Mouse (Mus musculus) bone marrow macrophage, adult 2 months (primary cell): Measurements from ENCODE around the gene Bicral. TPM values are rescaled to one million over a fixed set of nuclear protein-coding genes. Genes with fewer than 3 reads are reported as not detected.
A peak's percentile ranks its signal among the peaks of the same experiment; 100 is the strongest.
"Not testable (repeated sequence)": the region's sequence is repeated elsewhere in the genome, so short reads cannot be mapped to it uniquely, and the experiment has no call there.

Experiments
- H3K27ac ChIP-seq: 2 replicates; pipeline ENCODE4 v1.5.1; 2012; ENCODE audit warnings: low read depth, low read length; ENCODE audit not compliant: insufficient read depth
- H3K4me1 ChIP-seq: 2 replicates; pipeline ENCODE4 v1.6.1; 2012; ENCODE audit warnings: low read length; ENCODE audit not compliant: control insufficient read depth, insufficient read depth
- H3K4me3 ChIP-seq: 2 replicates; pipeline ENCODE4 v1.5.1; 2012; ENCODE audit warnings: mild to moderate bottlenecking, low read length, moderate library complexity; ENCODE audit not compliant: insufficient read depth
- CTCF ChIP-seq: IDR thresholded peaks from 2 replicates; pipeline ENCODE4 v1.5.1; 2012; ENCODE audit warnings: low read depth, mild to moderate bottlenecking, low read length, moderate library complexity
- POLR2A ChIP-seq: IDR thresholded peaks from 2 replicates; pipeline ENCODE4 v1.6.1; 2012; ENCODE audit warnings: mild to moderate bottlenecking, low read depth, low read length, borderline replicate concordance
- polyA plus RNA-seq: library from polyadenylated mRNA; stranded (reverse); fragments of >200 nt; gene quantifications from 2 replicates; pipeline ENCODE4 v1.2.4, GENCODE M21; 2012; ENCODE audit not compliant: missing spikeins, insufficient read depth, insufficient read length

Bicral gene
- polyA plus RNA-seq, 1 experiment: 11.3 TPM

- TF ChIP-seq POLR2A (no peak), CTCF (no peak)
- H3K4me1 ChIP-seq: no peaks in the 10 kb centered on the region
- no peak overlapping the region for H3K27ac ChIP-seq
- no peak overlapping the region for H3K4me3 ChIP-seq
Measured at GRCm38 (mm10) chr17:46809131-46809830, 49.0 kb downstream of the Bicral start.

DNA sequence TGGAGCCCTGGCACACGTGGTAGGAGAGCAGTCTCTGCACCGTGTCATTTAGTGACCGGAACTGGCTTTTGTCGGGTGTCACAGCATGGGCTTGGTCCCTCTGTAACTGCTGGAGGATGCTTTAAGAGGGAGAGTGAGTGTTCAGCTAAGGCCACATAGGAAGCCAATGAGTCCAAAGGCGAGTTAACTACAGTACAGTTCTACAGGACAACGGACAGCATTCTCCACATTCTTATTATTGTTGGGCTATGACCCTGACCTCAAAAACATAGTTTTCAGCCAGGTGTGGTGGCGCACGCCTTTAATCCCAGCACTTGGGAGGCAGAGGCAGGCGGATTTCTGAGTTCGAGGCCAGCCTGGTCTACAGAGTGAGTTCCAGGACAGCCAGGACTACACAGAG lies 49.9 kb downstream of the Bicral start:
- TF ChIP-seq CTCF (no peak), POLR2A (no peak)
- Histone ChIP-seq H3K4me1 (no peaks in the 10 kb centered on the region), H3K27ac (no peak overlapping the region), H3K4me3 (no peak overlapping the region)

DNA sequence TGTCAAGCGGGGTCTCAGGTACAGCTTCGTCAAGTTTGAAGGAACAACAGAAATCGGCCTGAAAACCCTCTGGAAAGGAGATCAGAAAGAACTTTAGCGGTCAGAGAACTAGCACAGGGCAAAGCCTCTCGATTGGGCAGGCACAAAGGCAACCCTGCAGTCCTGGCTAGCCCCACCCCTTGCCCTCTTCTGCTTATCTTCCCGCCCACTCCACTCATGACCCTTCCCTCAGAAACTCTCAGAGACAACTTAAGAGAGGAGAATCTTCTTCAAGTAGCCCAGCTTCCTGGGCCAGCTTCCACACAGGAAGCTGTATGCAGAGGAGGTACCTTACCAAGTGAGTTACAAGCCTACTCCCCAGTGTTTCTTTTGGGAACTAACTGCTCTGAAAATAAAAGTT lies 56.5 kb downstream of the Bicral start:
- H3K4me1 ChIP-seq: peaks cover 28% of the 10 kb centered on the region
- no peak overlapping the region for H3K27ac ChIP-seq
- TF ChIP-seq POLR2A (no peak), CTCF (no peak)
- H3K4me3 ChIP-seq: no peak overlapping the region

DNA sequence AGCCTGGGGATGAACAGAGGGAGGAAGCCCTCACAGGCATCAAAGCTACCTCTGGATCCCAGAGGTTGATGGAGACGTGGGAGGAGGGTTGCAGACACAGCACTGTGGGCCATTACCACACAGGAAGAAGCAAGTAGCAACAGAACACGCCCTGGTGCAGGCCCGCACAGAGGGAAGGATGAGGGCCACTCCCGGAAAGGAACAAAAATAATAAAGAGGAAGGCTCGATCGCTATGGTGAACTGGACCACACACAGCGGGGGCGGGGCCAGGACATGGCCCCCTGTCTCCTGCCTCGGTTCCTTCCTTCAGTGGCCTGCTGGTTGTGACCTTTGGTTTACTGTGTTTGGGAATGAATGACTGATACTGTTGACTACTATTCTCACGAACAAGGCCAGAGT lies 58.6 kb downstream of the Bicral start:
- H3K4me3 ChIP-seq: no peak overlapping the region
- peaks cover 28% of the 10 kb centered on the region for H3K4me1 ChIP-seq
- peak overlapping the region; percentile 43 for H3K27ac ChIP-seq
- TF ChIP-seq POLR2A: no peak
- TF ChIP-seq CTCF: no peak

DNA sequence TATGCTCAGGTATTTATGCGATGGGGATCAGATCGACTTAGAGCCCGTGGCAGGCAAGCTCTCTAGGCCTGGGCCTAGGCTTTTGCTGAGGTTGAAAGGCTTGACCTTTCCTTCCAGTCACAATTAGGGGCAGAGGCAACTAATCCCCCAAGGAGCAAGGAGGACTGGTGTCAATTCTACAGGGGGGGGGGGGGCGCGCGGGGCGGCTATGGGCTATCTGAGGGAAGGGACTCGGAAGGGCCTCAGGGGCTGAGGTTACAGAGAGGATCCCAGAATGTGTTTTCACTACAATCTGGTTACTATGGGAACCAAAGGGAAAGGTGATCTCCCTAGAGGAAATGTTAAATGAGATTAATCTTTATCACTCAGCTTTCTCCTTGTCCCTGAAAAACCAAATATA lies 60.9 kb downstream of the Bicral start:
- Histone ChIP-seq H3K4me3 (no peak overlapping the region), H3K27ac (no peak overlapping the region), H3K4me1 (peaks cover 28% of the 10 kb centered on the region)
- TF ChIP-seq CTCF (no peak), POLR2A (no peak)

- H3K4me3 ChIP-seq: no peak overlapping the region
- H3K4me1 ChIP-seq: peaks cover 21% of the 10 kb centered on the region
- TF ChIP-seq POLR2A: no peak
- TF ChIP-seq CTCF: no peak
- H3K27ac ChIP-seq: no peak overlapping the region
Measured at GRCm38 (mm10) chr17:46796743-46797142, 61.5 kb downstream of the Bicral start.

GRCm38 (mm10) chr17:46792963-46793362 lies 65.3 kb downstream of the Bicral start:
- H3K4me3 ChIP-seq: no peak overlapping the region
- no peaks in the 10 kb centered on the region for H3K4me1 ChIP-seq
- no peak for TF ChIP-seq CTCF
- TF ChIP-seq POLR2A: no peak

DNA sequence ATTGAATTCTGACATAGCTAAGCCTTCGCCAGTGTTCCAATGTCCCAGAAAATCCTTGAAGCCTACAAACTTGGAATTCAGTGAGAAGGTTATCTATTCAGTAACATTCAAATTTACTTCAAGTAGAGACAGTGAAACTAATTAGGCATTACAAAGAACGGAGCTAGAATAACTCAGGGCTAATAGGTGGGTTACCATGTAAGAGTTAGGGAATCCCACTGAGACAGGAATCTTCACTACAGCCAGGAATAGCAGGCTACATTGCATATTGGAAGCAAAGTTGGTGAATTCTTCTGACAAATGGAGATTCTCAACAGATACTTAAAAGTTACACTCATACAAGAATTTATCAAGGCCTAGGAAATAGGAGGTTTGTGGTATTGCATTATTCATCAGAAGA lies 70.3 kb downstream of the Bicral start:
- not testable (repeated sequence) for H3K4me1 ChIP-seq, H3K27ac ChIP-seq, H3K4me3 ChIP-seq

More at GRCm38 (mm10) chr17:46792963-46793362, 65.3 kb downstream of the Bicral start:
- H3K27ac ChIP-seq: no peak overlapping the region

GRCm38 (mm10) chr17:46786952-46787351 lies 71.3 kb downstream of the Bicral start:
- H3K4me1 ChIP-seq: no peaks in the 10 kb centered on the region
- TF ChIP-seq CTCF: no peak
- no peak overlapping the region for H3K4me3 ChIP-seq
- no peak overlapping the region for H3K27ac ChIP-seq

GRCm38 (mm10) chr17:46783222-46783565 lies 75.1 kb downstream of the Bicral start:
- peak overlapping the region; percentile 84; the same call in 1 of the 2 replicates for H3K4me3 ChIP-seq
- peaks cover 5% of the 10 kb centered on the region for H3K4me1 ChIP-seq
- TF ChIP-seq CTCF: no peak
- no peak overlapping the region for H3K27ac ChIP-seq
